Mouse (Mus musculus) CD4-positive helper T cell, adult 2 months (primary cell): ENCODE data around the gene Prep.

ENCODE experiments used
- DNase-seq: peaks from one replicate; pipeline ENCODE4 v3.0.0-alpha.2; 2012; ENCODE audit warnings: low read depth, missing footprints, low spot score

The Prep gene

DNA sequence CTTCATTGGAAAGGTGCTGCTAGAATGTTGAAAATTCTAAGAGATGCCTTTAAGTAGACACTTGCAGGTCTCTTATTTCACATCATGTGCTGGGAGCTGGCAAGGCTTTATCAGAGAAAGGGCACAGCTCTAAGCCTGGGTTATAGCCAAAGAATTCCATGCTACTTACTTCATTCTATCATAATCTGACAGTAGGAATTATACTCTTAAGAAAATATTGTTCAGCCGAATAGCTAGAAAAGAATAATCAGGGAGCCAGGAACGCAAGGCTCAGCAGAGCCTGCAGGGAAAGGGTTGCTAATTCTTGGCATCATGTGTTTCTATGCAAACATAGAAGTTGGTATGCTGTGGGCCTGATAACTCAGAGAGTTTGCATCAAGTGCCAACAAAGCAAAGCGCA, 114.3 kb downstream of the Prep start:
- DNase-seq = no peak

DNA sequence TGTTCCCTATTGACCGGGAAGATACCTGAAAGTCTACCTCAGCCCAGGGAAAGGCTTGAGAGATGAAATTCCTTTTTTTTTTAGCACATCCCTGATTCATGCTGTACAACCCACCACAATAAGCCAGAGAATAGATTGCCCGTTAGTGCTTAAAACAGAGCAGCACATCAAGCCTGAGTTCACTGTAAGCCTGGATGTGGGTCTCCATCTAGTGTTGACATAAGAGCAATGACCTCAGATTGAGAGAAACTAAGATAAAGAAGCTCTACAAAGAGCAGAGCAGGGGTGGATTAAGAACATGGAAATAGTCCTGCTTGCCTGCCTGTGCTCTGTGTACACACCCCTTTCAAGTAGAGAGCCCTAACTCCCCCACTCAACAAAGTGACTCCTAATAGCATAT, 118.5 kb downstream of the Prep start:
- DNase-seq = no peak

DNA sequence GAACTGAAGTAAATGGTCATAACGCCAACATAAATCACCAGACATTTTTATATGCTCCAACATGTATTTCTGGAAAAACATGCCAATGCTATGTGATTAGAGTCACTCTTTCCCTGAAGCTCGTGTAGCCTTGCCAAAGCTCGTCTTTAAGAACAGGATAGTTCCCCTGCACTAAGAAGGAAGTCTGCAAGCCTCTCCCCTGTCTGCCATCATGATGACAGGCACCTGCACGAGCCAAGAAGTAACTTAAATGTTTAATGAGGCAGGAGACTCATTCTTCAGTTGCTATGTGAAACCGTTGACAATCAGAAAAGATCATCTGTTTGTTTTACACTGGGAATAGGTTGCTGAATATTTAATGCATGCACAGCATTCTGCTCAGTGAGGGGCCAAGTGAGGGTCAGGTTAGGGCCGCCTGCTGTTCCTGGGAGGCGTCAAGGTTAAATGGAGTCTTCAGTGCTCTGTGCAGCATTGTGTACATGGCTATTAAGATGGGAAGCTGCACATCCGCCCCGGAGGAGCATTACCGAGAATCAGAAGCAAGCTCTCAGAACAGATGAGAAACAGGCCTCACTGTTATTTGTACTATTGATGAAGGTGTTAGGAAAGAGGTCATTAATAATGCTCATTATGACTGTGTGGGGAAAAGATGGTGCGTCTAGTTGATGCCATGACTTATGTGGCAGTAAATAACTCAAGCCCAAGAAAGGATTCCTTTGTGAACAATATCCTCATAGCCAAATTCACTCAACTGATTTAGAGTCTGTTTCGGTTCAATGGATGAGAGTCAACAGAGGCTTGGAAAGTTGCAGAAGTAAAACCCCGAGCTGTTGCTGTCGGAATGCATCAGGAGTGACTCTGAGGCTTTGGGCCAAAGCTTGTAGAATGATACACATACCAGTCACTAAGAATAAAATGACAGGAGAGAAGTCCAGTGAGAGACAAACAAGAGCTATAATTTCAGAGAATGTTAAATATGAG, 126.6 kb downstream of the Prep start:
- DNase-seq = no peak

DNA sequence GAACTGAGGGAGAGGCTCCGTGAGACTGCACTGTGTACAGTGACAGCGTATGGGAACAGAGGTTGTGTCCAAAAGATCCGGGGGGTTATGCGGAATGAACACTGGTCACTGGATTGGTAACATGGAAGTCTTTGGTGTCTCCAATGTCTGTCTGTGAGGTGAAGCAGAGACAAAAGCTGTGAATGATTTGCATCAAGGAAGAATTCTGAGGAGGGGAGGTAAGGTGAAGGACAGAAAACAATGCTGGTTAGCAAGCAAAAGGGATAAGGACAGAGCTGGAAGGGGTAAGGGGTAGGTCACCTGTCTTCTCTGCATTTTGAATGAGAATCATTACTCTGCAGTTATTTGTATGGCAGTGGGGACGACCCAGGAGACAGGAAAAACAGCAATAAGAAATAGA, 127.5 kb downstream of the Prep start:
- no peak for DNase-seq

DNA sequence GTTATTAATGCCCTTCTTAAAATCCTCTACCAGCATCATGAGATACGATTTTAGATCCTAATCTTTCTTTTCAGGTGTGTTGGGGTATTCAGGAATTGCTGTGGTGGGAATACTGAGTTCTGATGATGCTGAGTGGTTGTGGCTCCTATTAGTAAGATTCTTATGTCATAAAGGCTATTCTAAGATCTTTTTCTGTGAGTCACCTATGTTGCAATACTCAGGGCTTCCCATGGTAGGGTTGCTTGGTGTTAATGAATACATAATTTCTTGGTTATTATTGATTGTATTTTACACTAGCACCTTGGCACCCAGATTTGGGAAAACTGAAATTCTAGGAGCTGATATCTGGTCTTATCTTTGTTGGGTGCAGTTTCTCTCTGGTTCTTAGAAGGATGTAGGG, 137.6 kb downstream of the Prep start:
- no peak for DNase-seq

DNA sequence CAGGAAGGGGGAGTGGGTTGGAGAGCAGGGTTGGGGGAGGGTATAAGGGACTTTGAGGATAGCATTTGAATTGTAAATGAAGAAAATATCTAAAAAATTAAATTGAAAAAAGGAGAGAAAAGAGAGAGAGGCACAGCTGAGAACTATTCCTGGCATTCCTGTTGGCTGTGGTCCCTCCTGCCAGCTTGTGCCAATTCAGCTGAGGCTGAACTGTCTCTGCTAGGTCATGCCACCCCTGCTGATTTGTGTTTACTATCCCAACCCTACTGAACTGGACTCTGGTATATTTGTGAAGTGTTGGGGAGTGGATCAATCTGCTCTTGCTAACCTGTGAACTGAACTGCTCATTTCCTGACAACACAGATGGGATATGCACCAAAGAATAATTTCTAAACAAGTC, 143.2 kb downstream of the Prep start:
- DNase-seq = no peak

DNA sequence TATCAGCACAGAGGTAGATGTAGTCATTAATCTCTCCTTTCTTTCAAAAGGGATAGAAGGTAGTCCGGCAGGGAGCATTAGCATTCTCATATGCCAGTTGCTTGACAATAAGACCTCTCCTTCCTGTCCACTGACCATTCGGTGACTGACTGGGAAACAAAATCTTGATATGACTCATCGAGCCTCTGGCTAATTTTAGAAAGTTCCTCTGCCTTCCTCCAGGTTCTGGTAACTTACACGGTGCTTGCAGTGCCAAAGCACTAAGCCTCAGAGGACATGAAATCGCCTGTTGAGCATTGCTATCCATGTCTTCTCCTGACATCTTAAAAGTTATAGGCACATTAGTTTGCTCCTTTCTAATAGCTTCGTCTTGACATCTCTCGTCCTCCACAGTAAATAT, 149.7 kb downstream of the Prep start:
- DNase-seq = no peak
